Mouse (Mus musculus) MEL (cell line): Measurements from ENCODE around the gene Fnbp1. TPM values are rescaled to one million over a fixed set of nuclear protein-coding genes. Genes with fewer than 3 reads are reported as not detected.

ENCODE experiments used
- DNase-seq: peaks from one replicate; pipeline ENCODE4 v3.0.0; 2011; ENCODE audit warnings: low read depth, low spot score
- H3K27ac ChIP-seq: 2 replicates; pipeline ENCODE4 v1.5.1; 2012; ENCODE audit warnings: low read depth, mild to moderate bottlenecking, control low read depth, low read length, moderate library complexity; ENCODE audit not compliant: control insufficient read depth
- H3K27me3 ChIP-seq, 2 experiments: fragments of 150-350 bp in 1 of 2; sonication (generic) in 1 of 2; 2 replicates each; pipeline ENCODE4 v1.6.1; 2012; ENCODE audit warnings: low read length in 2 of 2, mild to moderate bottlenecking in 2 of 2, improper control_type of control experiment in 1 of 2, moderate library complexity in 1 of 2; ENCODE audit not compliant: insufficient read depth in 2 of 2, control insufficient read depth in 1 of 2
- H3K36me3 ChIP-seq, 2 experiments: 2 replicates each; pipeline ENCODE4 v1.6.1; 2012 to 2014; ENCODE audit warnings: low read length in 2 of 2, improper control_type of control experiment in 1 of 2, inconsistent platforms in 1 of 2, mild to moderate bottlenecking in 1 of 2; ENCODE audit not compliant: insufficient read depth in 2 of 2, control insufficient read depth in 1 of 2
- H3K4me1 ChIP-seq, 2 experiments: fragments of 150-350 bp in 1 of 2; sonication (generic) in 1 of 2; 2 replicates each; pipeline ENCODE4 v1.6.1; 2012; ENCODE audit warnings: low read length in 2 of 2, improper control_type of control experiment in 1 of 2, mild to moderate bottlenecking in 1 of 2; ENCODE audit not compliant: insufficient read depth in 2 of 2, control insufficient read depth in 1 of 2
- H3K4me3 ChIP-seq, 2 experiments: fragments of 150-350 bp in 1 of 2; sonication (generic) in 1 of 2; 2 replicates each; pipeline ENCODE4 v1.5.1; 2012; ENCODE audit warnings: low read depth in 2 of 2, low read length in 2 of 2, mild to moderate bottlenecking in 2 of 2, moderate library complexity in 2 of 2, control low read depth in 1 of 2, improper control_type of control experiment in 1 of 2; ENCODE audit not compliant: control insufficient read depth in 1 of 2, insufficient read depth in 1 of 2
- H3K79me2 ChIP-seq: 2 replicates; pipeline ENCODE4 v1.6.1; 2012; ENCODE audit warnings: mild to moderate bottlenecking, low read length, moderate library complexity; ENCODE audit not compliant: control insufficient read depth, poor library complexity, insufficient read depth
- H3K9ac ChIP-seq: 2 replicates; pipeline ENCODE4 v1.6.1; 2012; ENCODE audit warnings: low read depth, mild to moderate bottlenecking, control low read depth, low read length, moderate library complexity; ENCODE audit not compliant: control insufficient read depth, poor library complexity, severe bottlenecking
- H3K9me3 ChIP-seq: fragments of 150-350 bp; sonication (generic); replicated peaks from 2 replicates; pipeline ENCODE4 v1.6.1; 2012; ENCODE audit warnings: mild to moderate bottlenecking, low read length, improper control_type of control experiment, moderate library complexity; ENCODE audit not compliant: insufficient read depth
- CHD2 ChIP-seq: IDR thresholded peaks from 2 replicates; pipeline ENCODE4 v1.6.1; 2011; ENCODE audit warnings: low read length, improper control_type of control experiment
- CTCF ChIP-seq, 3 experiments: IDR thresholded peaks in 2 of 3; conservative IDR thresholded peaks in 1 of 3; 2 replicates each; pipeline ENCODE4 v1.5.1; 2011 to 2012; ENCODE audit warnings: low read length in 3 of 3, low read depth in 2 of 3, mild to moderate bottlenecking in 2 of 3, improper control_type of control experiment in 1 of 3, inconsistent platforms in 1 of 3, mixed read lengths in 1 of 3, moderate library complexity in 1 of 3; ENCODE audit not compliant: control insufficient read depth in 1 of 3, insufficient read depth in 1 of 3, poor library complexity in 1 of 3, severe bottlenecking in 1 of 3
- EP300 ChIP-seq, 2 experiments: IDR thresholded peaks; 2 replicates each; pipeline ENCODE4 v1.6.1; 2011; ENCODE audit warnings: improper control_type of control experiment in 2 of 2, low read length in 2 of 2, low read depth in 1 of 2, mild to moderate bottlenecking in 1 of 2
- MAX ChIP-seq: IDR thresholded peaks from 2 replicates; pipeline ENCODE4 v1.6.1; 2011; ENCODE audit warnings: low read length, improper control_type of control experiment
- MEF2A ChIP-seq: IDR thresholded peaks from 2 replicates; pipeline ENCODE4 v1.6.1; 2014; ENCODE audit warnings: low read depth, mild to moderate bottlenecking, inconsistent platforms, low read length, improper control_type of control experiment; ENCODE audit not compliant: poor library complexity, insufficient replicate concordance, severe bottlenecking; ENCODE audit errors: extremely low read depth
- MXI1 ChIP-seq: IDR thresholded peaks from 2 replicates; pipeline ENCODE4 v1.6.1; 2011; ENCODE audit warnings: mild to moderate bottlenecking, low read depth, low read length, improper control_type of control experiment
- MYC ChIP-seq: IDR thresholded peaks from 2 replicates; pipeline ENCODE4 v1.6.1; 2011; ENCODE audit warnings: low read depth, mild to moderate bottlenecking, low read length, improper control_type of control experiment, moderate library complexity
- NELFE ChIP-seq: IDR thresholded peaks from 2 replicates; pipeline ENCODE4 v1.6.1; 2011; ENCODE audit warnings: low read depth, low read length, improper control_type of control experiment
- NRF1 ChIP-seq: IDR thresholded peaks from 2 replicates; pipeline ENCODE4 v1.6.1; 2014; ENCODE audit warnings: low read depth, mild to moderate bottlenecking, inconsistent platforms, low read length, improper control_type of control experiment, moderate library complexity; ENCODE audit not compliant: poor library complexity, insufficient read depth, severe bottlenecking
- SIN3A ChIP-seq: IDR thresholded peaks from 2 replicates; pipeline ENCODE4 v1.6.1; 2012; ENCODE audit warnings: low read length, improper control_type of control experiment, inconsistent platforms
- TAL1 ChIP-seq: IDR thresholded peaks from 2 replicates; pipeline ENCODE4 v1.6.1; 2012; ENCODE audit warnings: mild to moderate bottlenecking, inconsistent platforms, low read length, moderate library complexity, mixed read lengths
- TBP ChIP-seq: IDR thresholded peaks from 2 replicates; pipeline ENCODE4 v1.8.0; 2011; ENCODE audit warnings: low read depth, low read length, improper control_type of control experiment
- ZKSCAN1 ChIP-seq: IDR thresholded peaks from 2 replicates; pipeline ENCODE4 v1.6.1; 2012; ENCODE audit warnings: low read depth, mild to moderate bottlenecking, inconsistent platforms, low read length, improper control_type of control experiment, moderate library complexity
- ZMIZ1 ChIP-seq: IDR thresholded peaks from 2 replicates; pipeline ENCODE4 v1.6.1; 2012; ENCODE audit warnings: low read depth, mild to moderate bottlenecking, inconsistent platforms, low read length, improper control_type of control experiment, moderate library complexity
- polyA plus RNA-seq, 2 experiments: library from polyadenylated mRNA; stranded (reverse) in 1 of 2; unstranded in 1 of 2; fragments of >175 nt in 1 of 2; fragments of >200 nt in 1 of 2; gene quantifications; 2 replicates each; pipeline versions ENCODE4 v1.2.1 to v1.2.4; 2012; ENCODE audit warnings: low replicate concordance in 2 of 2, low read depth in 1 of 2; ENCODE audit not compliant: insufficient read length in 2 of 2, insufficient read depth in 1 of 2, missing spikeins in 1 of 2
- total RNA-seq: library from RNA; depleted of rRNA; stranded (reverse); fragments of 300-350 nt; gene quantifications from 2 replicates; pipeline ENCODE4 v1.2.3, GENCODE M21; 2012

Gene Fnbp1
- total and polyA plus RNA-seq, 3 experiments = 3.4 to 17.5 TPM; not detected in 1

GRCm38 (mm10) chr2:31143768-31144695, 2.2 kb upstream of the Fnbp1 start:
- H3K9ac ChIP-seq = no peak overlapping the region
- peaks cover 5% of the 10 kb centered on the region; the same call in 1 of the 2 replicates for H3K79me2 ChIP-seq
- H3K4me3 ChIP-seq = no peak overlapping the region
- H3K27me3 ChIP-seq = no peaks in the 10 kb centered on the region
- H3K4me1 ChIP-seq = peaks cover 8 to 17% of the 10 kb centered on the region in 2 experiments
- peak overlapping the region; percentile 38; the same call in 1 of the 2 replicates for H3K27ac ChIP-seq
- H3K36me3 ChIP-seq = peaks cover 0 to 5% of the 10 kb centered on the region in 2 experiments; a peak in 2 of 4 replicates
- DNase-seq = no peak
- H3K9me3 ChIP-seq = no peaks in the 10 kb centered on the region
- TF ChIP-seq ZKSCAN1 = no peak
- no peak for TF ChIP-seq CHD2

- H3K4me1 ChIP-seq = peaks cover 8 to 17% of the 10 kb centered on the region in 2 experiments
- peak overlapping the region; percentile 38 for H3K27ac ChIP-seq
- peak; percentile 64 for DNase-seq
- no peaks in the 10 kb centered on the region for H3K9me3 ChIP-seq
- H3K79me2 ChIP-seq = peaks cover 5% of the 10 kb centered on the region
- TF ChIP-seq MEF2A (no peak), EP300 (IDR thresholded peaks at IDR 0.05; ENCODE audit: low read depth in 1 of 2, low read length in 2 of 2) (no peak), ZKSCAN1 (no peak), MAX (no peak), TBP (peak; percentile 29; the same call in 1 of the 2 replicates), ZMIZ1 (no peak), CHD2 (no peak), MXI1 (peak; percentile 30; the same call in 1 of the 2 replicates), MYC (no peak), TAL1 (no peak), SIN3A (0 out of 2 replicates have a peak, but pooled peaks have one; percentile 29)
- H3K27me3 ChIP-seq = no peaks in the 10 kb centered on the region
- peak overlapping the region in 1 of 2 experiments; percentile 82; a peak in 2 of 4 replicates for H3K4me3 ChIP-seq
- H3K36me3 ChIP-seq = peaks cover 0 to 5% of the 10 kb centered on the region in 2 experiments; a peak in 2 of 4 replicates
- H3K9ac ChIP-seq = peak overlapping the region; percentile 34; the same call in 1 of the 2 replicates
Observed at GRCm38 (mm10) chr2:31143326-31143725, 1.5 kb upstream of the Fnbp1 start.

GRCm38 (mm10) chr2:31142505-31142904, 697 bp upstream of the Fnbp1 start:
- H3K27me3 ChIP-seq = no peaks in the 10 kb centered on the region
- TF ChIP-seq NELFE = no peak
- TF ChIP-seq CTCF (IDR thresholded peaks at IDR 0.05 in 2 of 3, conservative IDR thresholded peaks at IDR 0.05 in 1 of 3; ENCODE audit: control insufficient read depth in 1 of 3, insufficient read depth in 1 of 3, low read depth in 2 of 3, low read length in 3 of 3, poor library complexity in 1 of 3, severe bottlenecking in 1 of 3) = peak in 1 of 3 experiments; percentile 1; a peak in 1 of 6 replicates
- TF ChIP-seq NRF1 = no peak
- TF ChIP-seq, all 39 proteins: peak for 1
- Histone ChIP-seq H3K9ac (peak overlapping the region; percentile 33), H3K4me3 (peak overlapping the region; percentile 82 to 84), H3K27ac (no peak overlapping the region), H3K9me3 (no peaks in the 10 kb centered on the region), H3K4me1 (peaks cover 8 to 17% of the 10 kb centered on the region in 2 experiments), H3K79me2 (peaks cover 5% of the 10 kb centered on the region), H3K36me3 (peaks cover 0 to 5% of the 10 kb centered on the region in 2 experiments; a peak in 2 of 4 replicates)
- DNase-seq = peak; percentile 46
